Mouse (Mus musculus) R1 (cell line): ENCODE data around the gene Cabcoco1.

ENCODE experiments used
- DNase-seq: peaks from one replicate; pipeline ENCODE4 v3.0.0-alpha.2; 2018; ENCODE audit warnings: low read depth, low spot score

Cabcoco1 gene

DNA sequence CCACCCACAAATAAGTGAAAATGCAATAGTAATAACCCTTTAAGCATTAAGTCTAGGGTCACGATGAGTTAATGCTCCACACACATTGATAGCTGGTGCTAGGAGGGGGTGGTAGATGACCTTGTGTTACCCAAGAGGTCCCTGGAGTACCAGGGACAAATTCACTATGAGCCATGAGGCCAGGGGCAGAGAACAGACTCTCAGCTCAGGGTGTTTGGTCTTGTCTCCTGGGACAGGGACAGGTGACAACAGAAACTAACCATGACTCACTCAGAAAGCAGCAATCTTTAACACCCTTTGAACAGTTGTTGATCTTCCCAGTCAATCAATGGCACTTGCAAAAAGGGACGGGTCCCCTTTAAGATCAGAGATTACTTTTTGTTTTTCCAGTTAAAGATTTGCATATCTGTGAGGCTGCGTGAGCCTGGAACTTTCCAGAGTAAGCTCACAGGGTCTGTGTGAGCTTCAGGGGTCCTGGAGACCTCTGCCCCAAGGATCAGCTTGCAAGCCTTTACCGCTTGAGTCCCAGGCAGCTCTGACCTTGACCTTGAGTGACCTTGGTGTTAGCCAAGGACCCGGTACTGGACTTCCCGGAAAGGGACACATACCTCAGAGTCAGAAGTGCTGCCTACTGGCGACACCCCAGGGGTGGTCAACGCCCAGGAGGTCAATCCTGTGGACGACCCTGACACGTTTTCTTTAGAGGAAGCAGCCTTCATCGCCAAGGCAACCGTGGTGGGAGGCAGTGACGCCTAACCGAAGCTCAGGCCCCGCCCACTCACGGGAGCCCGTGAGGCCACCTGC, at the start of gene Cabcoco1:
Gene Cabcoco1 (minus strand): TSS at position 758 of the 804 bp plus-strand sequence.
- DNase-seq: peak; percentile 86

DNA sequence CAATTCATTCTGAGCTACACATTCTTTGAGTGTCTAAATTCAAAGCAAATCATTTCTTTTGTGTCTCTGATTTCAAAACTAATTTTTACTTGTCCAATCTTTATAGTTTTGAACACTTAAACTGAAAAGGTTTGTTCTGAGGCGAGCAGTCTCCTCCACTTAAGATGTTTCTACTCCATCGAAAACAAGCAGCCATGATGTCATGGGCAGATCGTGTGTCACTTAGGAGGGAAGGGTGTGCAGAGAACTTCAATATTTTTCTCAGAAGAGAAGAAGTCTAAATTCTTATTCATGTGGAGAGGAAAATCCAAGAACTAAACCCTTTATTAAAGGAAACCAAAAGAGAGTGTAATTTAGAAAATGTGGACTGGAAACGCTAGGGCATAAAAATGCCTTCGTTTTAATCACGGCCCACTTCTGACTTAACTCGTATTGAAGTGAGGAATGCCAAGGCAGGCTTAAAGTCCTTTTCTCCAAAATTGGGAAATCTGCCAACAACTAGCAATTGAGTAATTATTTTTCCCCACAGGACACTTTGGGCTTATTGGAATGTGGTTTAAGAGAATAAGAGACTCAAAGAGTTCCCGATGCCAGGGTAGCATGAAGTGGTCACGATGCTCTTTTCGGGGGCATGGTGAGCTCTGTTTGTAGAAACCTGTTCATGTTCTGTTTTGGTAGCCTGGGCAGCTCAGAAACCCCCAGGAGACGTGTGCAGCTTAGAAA, 48.0 kb upstream of the Cabcoco1 start:
- DNase-seq: no peak

DNA sequence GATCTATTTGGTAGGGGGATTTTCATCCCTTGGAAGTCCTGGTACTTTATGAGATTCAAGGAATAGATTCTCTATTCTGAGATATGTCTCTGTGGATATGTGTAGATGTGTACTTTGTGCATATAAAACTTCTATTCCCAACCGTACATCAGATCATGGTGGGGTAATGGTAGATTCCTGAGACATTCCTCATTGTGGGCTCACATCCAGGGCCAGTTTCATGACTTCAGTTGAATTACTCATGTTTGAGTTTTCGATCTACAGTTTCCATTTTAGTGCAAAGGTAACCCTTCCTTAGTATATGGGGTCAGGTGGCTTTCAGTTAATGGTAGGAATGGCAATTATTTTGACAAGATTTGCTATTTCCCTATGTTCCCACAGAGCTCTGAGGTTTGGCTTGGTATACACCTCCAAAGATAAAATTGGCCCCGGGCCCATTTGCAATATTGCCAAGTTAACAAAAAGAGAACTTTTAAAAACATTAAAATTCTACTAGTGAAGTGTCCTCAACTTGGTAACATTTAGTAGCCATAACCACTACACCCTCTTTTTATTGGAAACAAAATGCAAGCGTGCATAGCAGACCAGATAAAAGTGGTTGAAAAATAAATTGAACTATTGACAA, 45.8 kb upstream of the Cabcoco1 start:
- DNase-seq: no peak

DNA sequence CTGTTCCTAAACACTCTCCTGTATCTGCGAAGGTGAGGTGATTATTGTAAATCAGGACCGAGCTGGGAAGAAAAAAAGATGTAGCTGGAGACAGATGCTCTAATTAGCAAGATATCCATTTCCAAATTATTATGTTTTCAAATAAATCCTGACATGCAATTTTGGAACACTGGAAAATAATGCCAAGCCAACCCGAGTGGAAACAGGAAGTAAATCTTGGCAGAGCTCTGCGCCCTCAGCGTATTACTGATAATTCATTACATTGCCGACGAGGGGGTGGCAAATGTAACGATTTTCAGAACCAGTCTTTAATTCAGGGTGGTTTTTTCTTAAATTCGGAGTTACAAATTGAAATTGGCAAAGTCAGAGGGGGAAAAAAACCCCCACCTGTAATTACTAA, 35.6 kb upstream of the Cabcoco1 start:
- no peak for DNase-seq

DNA sequence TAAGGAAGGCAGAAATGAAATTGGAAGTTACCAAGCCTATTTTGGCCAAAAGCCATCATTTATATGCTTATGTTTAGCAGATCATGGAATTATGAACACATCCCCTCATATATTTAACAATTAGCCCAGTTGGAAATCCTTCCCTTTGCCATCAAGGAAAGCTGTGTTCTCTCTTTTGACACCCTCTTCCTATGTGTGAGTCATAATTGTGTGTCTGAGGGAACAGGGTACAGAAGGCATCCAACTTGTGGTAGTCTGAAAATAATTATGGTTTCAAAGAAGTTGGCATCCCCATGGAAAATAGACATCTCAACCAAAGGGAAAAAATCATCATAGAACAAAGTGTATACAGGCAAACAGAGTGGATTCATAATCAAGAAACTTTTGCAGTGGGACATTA, 26.5 kb upstream of the Cabcoco1 start:
- DNase-seq: no peak

- DNase-seq: no peak
Observed at GRCm38 (mm10) chr10:68562344-68562743, 20.6 kb upstream of the Cabcoco1 start.

- DNase-seq: no peak
Observed at GRCm38 (mm10) chr10:68558828-68559219, 17.1 kb upstream of the Cabcoco1 start.

DNA sequence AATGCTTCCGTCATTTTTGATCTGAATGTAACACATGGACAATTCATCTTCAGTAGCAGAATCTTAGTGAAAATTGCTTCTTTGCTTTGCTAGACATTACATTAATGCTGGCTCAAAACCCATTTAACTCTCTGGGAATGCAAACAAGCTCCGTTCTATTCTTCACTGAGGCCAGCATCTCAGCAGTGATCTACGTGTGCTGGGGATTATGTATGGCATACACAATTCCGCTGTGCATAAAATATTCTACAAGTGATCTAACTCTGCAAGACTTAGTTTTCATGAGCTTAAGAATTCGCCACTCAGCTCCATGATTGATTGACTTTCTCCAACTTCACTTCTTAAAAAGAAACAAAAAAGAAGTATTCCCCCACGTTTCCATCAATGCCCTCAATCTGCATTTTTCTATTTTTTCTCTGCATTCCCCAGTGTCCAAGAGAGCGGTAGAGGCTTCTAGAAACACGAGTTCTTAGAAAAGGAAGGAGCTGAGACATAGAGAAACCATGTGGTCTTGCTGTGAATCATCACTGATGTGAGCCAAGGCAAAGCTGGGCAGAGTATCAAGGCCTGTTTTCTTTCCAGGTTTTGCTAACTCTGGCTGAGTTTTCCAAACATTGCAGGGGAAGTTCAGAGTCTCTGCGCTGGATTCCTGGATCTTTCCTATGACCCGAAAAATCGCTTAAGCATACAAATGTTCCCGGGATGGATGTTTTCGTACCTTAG, 16.6 kb upstream of the Cabcoco1 start:
- no peak for DNase-seq

DNA sequence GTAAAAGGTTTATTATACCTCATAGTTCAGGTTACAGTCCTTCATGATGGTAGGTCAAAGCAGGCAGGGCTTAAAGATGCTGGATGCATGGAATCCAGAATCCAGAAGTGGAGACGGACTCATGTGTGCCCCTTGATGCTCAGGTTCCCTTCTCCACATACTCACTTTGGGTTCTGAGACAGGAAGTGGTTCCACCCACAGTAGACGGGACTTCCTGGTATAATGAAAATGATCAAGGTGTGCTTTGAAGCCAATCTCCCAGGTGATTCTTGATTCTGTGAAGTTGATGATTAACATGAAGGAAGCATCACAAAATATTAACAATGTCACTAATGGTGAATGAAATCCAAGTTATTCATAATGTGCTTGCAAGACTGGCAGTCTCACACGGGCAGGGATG, 12.0 kb upstream of the Cabcoco1 start:
- DNase-seq: no peak

- DNase-seq: no peak
Observed at GRCm38 (mm10) chr10:68552556-68552955, 10.9 kb upstream of the Cabcoco1 start.

DNA sequence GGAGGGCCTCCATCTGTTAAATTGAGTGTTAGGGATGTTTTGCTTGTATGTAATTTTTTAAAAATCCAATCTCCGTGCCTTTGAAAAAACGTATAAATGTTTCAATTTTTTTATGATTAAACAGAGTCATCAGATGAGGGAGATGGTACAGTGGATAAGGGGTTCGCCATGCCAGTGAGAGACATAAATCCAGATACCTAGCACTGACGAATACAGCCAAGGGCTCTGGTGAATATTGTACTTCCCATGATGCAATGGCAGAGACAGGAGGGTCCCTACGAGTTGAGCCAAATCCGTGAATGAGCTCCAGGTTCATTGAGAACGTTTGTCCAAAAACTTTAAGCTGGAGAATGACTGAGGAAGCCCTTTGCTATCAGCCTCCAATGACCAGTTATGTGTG, 9.6 kb upstream of the Cabcoco1 start:
- DNase-seq: no peak

DNA sequence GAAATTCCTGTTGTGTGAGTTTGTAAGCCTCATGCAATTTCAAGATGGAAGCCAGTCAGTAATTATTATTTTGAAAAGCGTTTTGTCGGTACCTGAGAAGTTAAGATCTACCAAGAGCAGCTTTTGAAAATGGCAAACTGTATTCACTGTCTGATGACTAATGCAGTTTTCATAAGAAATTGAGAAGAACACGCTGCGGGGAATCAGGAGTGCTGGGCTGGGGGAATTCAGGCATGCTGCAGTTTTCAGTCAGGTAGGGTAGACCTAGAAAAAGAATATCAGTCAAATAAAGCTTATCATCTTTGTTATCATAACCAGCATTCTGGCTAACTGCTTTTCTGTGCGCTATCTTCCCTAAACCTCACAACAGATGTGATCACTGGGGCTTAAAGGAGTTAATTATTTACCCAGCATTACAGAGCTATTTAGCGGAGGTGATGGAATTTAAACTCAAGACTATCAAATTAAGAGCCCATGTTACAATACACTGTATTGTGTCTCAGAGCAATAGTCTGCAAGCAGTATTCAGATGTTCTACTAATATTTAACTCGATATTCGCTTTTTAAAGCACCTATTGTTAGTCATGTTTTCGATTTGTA, 9.1 kb upstream of the Cabcoco1 start:
- DNase-seq: no peak

GRCm38 (mm10) chr10:68543107-68543506, 1.4 kb upstream of the Cabcoco1 start:
- DNase-seq: no peak

DNA sequence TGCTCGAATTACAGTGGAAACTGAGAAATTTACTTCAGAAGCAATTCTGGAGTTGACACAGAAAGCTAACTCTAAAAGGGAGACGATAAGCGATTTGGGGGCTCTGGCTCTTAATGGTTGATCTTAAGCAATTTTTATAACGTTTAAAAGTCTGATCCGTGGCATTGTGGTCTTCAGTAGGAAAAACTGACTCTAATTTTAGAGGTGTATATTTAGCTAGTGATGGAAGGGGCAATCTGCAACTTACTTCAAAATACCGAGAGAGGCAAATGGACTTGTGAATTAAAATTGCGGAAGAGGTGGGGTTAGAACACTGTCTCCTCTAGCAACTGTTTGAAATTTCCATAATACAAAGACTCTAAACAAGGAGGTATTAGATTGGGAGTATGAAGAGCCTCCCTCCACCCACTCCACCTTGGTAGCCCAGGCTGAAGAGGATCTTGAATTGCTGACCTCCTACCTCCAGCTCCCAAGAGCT, 286 bp upstream of the Cabcoco1 start:
- DNase-seq: no peak

- DNase-seq: peak; percentile 3
Observed at GRCm38 (mm10) chr10:68540612-68541011, 1.1 kb downstream of the Cabcoco1 start.

DNA sequence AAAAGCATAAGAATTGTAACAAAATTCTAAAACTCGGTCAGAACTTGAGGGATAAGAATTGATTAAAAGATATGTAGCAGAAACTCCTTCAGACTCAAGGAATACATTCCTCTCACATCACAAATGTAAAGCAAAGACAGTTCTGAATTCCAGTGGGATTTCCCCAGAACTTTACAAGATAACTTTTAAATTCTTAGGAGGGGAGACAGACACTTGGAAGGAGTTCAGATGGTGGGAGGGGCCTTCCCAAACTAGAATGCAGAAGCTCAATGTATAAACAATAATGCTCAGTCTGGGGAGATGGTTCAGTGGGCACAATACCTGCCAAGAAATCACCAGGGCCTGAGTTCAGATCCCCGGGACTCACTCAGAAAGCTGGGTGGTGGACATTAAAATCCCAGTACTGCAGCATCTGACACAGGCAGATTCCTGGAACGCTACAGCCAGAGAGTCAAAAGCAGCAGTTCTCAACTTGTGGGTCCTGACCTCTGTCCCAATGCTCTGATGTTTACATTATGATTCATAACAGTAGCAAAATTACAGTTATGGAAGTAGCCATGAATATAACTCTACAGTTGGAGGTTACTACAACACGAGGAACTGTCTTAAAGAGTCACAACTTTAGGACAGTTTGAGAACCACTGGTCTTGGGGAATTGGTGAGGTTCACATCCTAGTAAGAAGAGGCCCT, 4.3 kb downstream of the Cabcoco1 start:
- DNase-seq: no peak

DNA sequence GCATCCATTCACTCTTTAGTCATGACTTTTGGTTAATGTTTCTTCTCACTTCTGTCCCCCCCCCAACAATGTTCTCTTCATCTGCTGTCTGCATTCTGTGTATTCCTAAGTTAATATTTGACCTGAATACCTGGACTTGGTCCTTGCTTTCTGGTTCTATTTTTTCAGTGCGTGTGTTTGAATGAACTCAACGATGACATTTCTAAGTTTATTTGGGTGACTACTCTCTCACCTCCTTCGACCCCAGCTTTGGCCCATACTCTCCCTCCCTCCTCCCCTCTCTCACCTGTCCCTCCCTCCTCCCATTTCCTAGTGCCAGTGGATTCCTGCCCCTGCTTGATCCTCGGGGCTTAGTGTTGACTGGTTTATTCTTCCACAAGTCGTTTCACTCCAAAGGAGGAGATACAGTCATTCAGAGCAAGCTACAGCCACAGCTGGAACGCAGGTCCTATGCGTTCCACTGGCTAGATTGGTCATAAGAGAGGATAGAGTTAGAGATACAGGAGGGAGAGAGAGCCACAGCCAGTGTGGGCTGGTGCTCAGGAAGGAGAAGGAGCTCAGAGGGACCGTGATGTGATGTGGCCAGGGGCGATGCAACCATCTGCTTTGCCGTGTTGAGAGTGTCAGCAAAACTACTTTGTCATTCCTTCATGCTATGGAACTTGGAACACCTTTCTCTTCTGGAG, 12.2 kb downstream of the Cabcoco1 start:
- no peak for DNase-seq

- DNase-seq: no peak
Observed at GRCm38 (mm10) chr10:68528958-68529357, 12.7 kb downstream of the Cabcoco1 start.

- DNase-seq: no peak
Observed at GRCm38 (mm10) chr10:68522106-68522505, 19.6 kb downstream of the Cabcoco1 start.

GRCm38 (mm10) chr10:68512433-68513019, 29.2 kb downstream of the Cabcoco1 start:
- no peak for DNase-seq
